Mouse (Mus musculus): ENCODE measurements around the gene Pqbp1.
"Not testable (repeated sequence)": the region's sequence is repeated elsewhere in the genome, so short reads cannot be mapped to it uniquely, and the experiment has no call there.

Pqbp1 gene

GRCm38 (mm10) chrX:7898880-7899874 is at the start of gene Pqbp1, which contains the start of gene Timm17b:
Gene Pqbp1 (minus strand): TSS chrX:7899269.
Gene Timm17b (plus strand): TSS chrX:7899357.
- peak; percentile 64 to 85 for DNase-seq (ENCODE audit: low spot score in 2 of 2)

GRCm38 (mm10) chrX:7947900-7948492 is 48.9 kb upstream of the Pqbp1 start:
- peak; percentile 79 to 91 for DNase-seq (ENCODE audit: low spot score in 2 of 2)

- DNase-seq (ENCODE audit: low spot score in 2 of 2): no peak
These were observed 48.2 kb upstream of the Pqbp1 start, which contains the start of gene Hdac6 for GRCm38 (mm10) chrX:7947108-7947899. Gene Hdac6 (minus strand): TSS chrX:7947889.

- no peak for DNase-seq (ENCODE audit: low spot score in 2 of 2)
These were observed 46.5 kb upstream of the Pqbp1 start for GRCm38 (mm10) chrX:7945618-7946017.

GRCm38 (mm10) chrX:7937667-7938066 is 38.6 kb upstream of the Pqbp1 start:
- no peak for DNase-seq (ENCODE audit: low spot score in 2 of 2)

GRCm38 (mm10) chrX:7936874-7937273 is 37.8 kb upstream of the Pqbp1 start:
- DNase-seq (ENCODE audit: low spot score in 2 of 2): no peak

GRCm38 (mm10) chrX:7928270-7928790 is 29.3 kb upstream of the Pqbp1 start, which contains the start of gene Eras:
Gene Eras (minus strand): TSS chrX:7928607.
- no peak for DNase-seq (ENCODE audit: low spot score in 2 of 2)

- no peak for DNase-seq (ENCODE audit: low spot score in 2 of 2)
These were observed 28.0 kb upstream of the Pqbp1 start for GRCm38 (mm10) chrX:7927116-7927515.

- no peak for DNase-seq (ENCODE audit: low spot score in 2 of 2)
These were observed 27.2 kb upstream of the Pqbp1 start for GRCm38 (mm10) chrX:7926266-7926665.

GRCm38 (mm10) chrX:7922032-7922431 is 23.0 kb upstream of the Pqbp1 start:
- DNase-seq (ENCODE audit: low spot score in 2 of 2): no peak

- DNase-seq (ENCODE audit: low spot score in 2 of 2): no peak
These were observed 20.7 kb upstream of the Pqbp1 start, which contains the start of gene Pcsk1n for GRCm38 (mm10) chrX:7919601-7920383. Gene Pcsk1n (plus strand): TSS chrX:7919822.

GRCm38 (mm10) chrX:7917960-7918359 is 18.9 kb upstream of the Pqbp1 start:
- DNase-seq (ENCODE audit: low spot score in 2 of 2): not testable (repeated sequence)

- DNase-seq (ENCODE audit: low spot score in 2 of 2): not testable (repeated sequence)
These were observed 16.6 kb upstream of the Pqbp1 start for GRCm38 (mm10) chrX:7915669-7916068.

- DNase-seq (ENCODE audit: low spot score in 2 of 2): no peak
These were observed 11.4 kb upstream of the Pqbp1 start for GRCm38 (mm10) chrX:7910473-7910872.

- DNase-seq (ENCODE audit: low spot score in 2 of 2): not testable (repeated sequence)
These were observed 10.2 kb upstream of the Pqbp1 start, which contains the start of gene Gm10490 for GRCm38 (mm10) chrX:7909242-7909641. Gene Gm10490 (plus strand): TSS chrX:7909542.

- no peak for DNase-seq (ENCODE audit: low spot score in 2 of 2)
These were observed 8.7 kb upstream of the Pqbp1 start, which contains the start of gene Gm10491 for GRCm38 (mm10) chrX:7907735-7908134. Gene Gm10491 (minus strand): TSS chrX:7907835.

- DNase-seq (ENCODE audit: low spot score in 2 of 2): no peak
These were observed 5.4 kb upstream of the Pqbp1 start for GRCm38 (mm10) chrX:7904441-7904840.

- DNase-seq (ENCODE audit: low spot score in 2 of 2): no peak
These were observed 858 bp downstream of the Pqbp1 start for GRCm38 (mm10) chrX:7898211-7898610.

- peak; percentile 54 to 83 for DNase-seq (ENCODE audit: low spot score in 2 of 2)
These were observed 15.1 kb downstream of the Pqbp1 start, which contains the start of gene Slc35a2 for GRCm38 (mm10) chrX:7883841-7884567. Gene Slc35a2 (plus strand): TSS chrX:7884028.

GRCm38 (mm10) chrX:7879819-7880218 is 19.2 kb downstream of the Pqbp1 start:
- peak in 1 of 2 experiments; percentile 6 for DNase-seq (ENCODE audit: low spot score in 2 of 2)

Measured in urinary bladder, adult 18-20 months (tissue).